Mouse (Mus musculus) hindlimb bud, embryonic 11.5 days (tissue): ENCODE data around the gene Nipal3.

Source experiments
- DNase-seq: peaks from one replicate; pipeline ENCODE4 v3.0.0-alpha.2; 2012; ENCODE audit warnings: low read depth, low spot score; ENCODE audit errors: extremely low spot score

Nipal3 gene

GRCm38 (mm10) chr4:135494521-135495396, at the start of gene Nipal3, which contains the start of gene Stpg1:
TSS of gene Nipal3 (minus strand) at chr4:135495038.
TSS of gene Stpg1 (plus strand) at chr4:135494790.
- peak; percentile 71 for DNase-seq

- no peak for DNase-seq
These were observed 49.4 kb upstream of the Nipal3 start for GRCm38 (mm10) chr4:135544284-135544683.

DNA sequence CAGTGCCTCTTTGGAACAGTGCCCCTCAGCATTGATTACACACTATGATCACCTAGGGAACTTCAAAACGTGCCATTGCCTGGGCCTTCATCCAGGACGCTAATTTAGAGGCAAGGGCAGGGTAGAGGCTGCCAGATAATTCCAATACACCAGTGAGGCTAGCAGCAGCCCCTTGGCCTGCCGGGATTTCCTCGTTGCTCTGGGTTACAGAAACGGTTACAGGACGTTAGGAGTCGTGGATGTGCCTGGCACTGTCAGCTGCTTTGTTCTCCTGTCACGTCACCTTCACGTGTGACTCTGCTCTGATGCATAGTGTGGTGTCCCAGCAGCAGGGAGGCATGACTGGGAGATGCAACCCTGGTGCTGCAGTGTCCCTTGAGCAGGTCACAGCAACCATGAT, 45.2 kb upstream of the Nipal3 start:
- DNase-seq, result no peak

GRCm38 (mm10) chr4:135539056-135539455, 44.2 kb upstream of the Nipal3 start:
- DNase-seq, result no peak

GRCm38 (mm10) chr4:135535021-135535420, 40.2 kb upstream of the Nipal3 start:
- no peak for DNase-seq

GRCm38 (mm10) chr4:135533001-135533400, 38.2 kb upstream of the Nipal3 start:
- no peak for DNase-seq

- no peak for DNase-seq
These were observed 37.2 kb upstream of the Nipal3 start for GRCm38 (mm10) chr4:135531771-135532613.

- DNase-seq, result no peak
These were observed 36.4 kb upstream of the Nipal3 start for GRCm38 (mm10) chr4:135531236-135531635.

- no peak for DNase-seq
These were observed 35.4 kb upstream of the Nipal3 start for GRCm38 (mm10) chr4:135530270-135530669.

- DNase-seq, result no peak
These were observed 31.3 kb upstream of the Nipal3 start for GRCm38 (mm10) chr4:135526039-135526710.

GRCm38 (mm10) chr4:135525057-135525456, 30.2 kb upstream of the Nipal3 start:
- no peak for DNase-seq

GRCm38 (mm10) chr4:135523939-135524338, 29.1 kb upstream of the Nipal3 start:
- no peak for DNase-seq

- no peak for DNase-seq
These were observed 25.6 kb upstream of the Nipal3 start for GRCm38 (mm10) chr4:135520421-135520820.

DNA sequence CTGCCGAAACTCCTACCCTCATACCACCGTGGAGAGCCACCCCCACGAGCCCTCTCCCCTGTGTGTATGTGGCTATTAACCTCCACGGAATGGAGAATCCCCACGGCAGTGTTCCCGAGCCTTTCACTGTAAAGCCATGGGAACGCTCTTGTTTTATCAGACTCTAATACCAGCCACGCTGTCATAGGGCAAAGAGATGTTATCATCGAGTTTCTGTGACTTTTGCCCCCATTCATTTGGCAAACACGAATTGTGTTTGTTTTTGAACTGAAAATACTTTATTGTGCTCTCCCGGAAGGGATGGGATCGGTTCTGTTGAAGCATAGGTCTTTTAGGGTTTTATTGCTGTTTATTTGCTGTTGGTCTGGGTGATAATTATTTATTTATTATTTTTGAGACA, 23.3 kb upstream of the Nipal3 start:
- no peak for DNase-seq

DNA sequence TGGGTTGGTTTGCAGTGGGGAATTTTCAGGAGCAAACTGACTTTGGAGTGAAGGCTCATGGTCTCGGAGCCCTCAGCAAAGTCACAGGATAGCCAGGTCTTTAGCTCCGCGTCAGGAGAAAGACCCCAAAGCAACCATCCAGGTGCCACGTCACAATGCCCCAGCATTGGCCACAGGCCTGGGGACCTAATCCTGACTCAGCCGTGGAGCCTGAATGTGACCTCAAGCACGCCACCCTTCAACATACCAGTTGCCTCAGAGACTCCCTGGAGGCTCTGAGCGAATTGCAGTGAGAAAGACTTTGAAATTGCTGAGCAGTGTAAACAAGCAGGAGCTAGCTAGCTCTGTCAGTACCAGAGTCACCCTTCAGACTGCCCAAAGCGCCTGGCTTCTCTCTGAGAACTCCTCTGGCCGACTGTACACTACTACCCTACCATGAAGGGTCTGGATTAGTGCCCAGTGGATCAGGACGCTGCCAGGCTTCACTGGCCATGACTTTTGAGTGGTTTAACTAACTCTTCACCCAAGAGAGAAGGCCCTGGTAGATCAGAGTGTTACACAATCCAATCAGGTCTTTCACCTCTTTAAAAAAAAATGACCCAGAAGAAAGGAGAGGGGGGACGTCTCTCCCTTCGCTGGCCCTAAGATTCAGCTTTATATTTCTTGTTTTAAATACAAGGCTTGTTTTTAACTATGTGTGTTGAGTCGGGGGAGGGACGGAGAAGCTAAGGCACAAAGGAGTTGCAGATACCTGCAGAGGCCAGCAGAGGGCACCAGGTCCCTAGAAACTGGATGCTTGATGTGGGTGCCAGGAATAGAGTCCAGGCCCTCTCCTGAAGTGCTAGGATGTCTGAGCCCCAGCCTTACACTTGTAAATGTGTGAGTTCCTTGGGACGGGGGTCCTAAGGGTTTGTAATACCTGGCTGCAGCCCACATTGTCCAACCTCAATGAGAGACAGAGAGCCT, 21.8 kb upstream of the Nipal3 start:
- DNase-seq, result no peak

DNA sequence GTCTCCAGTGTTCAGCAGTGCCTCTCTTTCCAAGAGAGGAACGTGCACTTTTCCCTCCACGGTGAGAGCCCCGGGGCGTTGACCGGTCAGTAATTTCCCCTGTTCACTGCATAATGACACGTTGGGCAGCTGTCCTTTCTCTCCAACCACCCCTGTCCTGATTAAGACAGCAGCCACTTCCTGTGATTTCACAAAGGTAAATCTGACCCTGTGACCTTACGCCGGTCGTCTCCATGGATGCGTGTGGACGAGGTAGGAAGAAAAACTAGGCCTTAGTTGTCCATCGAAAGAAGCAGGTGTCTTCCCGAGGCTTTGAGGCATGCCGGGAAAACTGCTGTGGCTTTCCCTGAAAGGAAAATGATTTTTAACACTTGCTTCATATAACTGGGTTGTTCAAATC, 20.1 kb upstream of the Nipal3 start:
- no peak for DNase-seq

GRCm38 (mm10) chr4:135513865-135514264, 19.0 kb upstream of the Nipal3 start:
- DNase-seq, result no peak

DNA sequence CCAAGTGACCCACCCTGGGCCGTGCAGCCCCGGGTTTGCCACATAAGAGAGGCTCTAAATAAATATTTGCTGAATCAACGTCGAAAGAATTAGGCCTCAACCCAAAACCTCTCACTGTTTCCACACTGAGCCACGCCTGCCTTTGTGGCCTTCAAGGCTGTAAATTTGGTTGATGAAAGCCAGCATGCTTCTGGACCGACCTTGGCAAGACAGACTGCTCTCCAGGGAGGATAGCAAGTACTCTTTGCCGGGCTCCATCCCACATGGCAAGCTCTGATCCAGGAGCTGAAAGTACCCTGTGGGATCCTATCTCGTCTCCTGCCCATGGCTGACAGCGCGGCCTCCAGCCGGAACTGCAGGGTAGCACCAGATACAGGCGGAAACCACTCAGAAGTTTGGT, 14.7 kb upstream of the Nipal3 start:
- no peak for DNase-seq

- DNase-seq, result peak; percentile 85
These were observed 13.7 kb upstream of the Nipal3 start for GRCm38 (mm10) chr4:135508419-135509039.
